Mouse (Mus musculus): Measurements from ENCODE around the gene Dpy19l3. TPM values are rescaled to one million over a fixed set of nuclear protein-coding genes. Genes with fewer than 3 reads are reported as not detected.

Dpy19l3 gene
- polyA plus RNA-seq, 2 experiments from 2014 or later = 28.4 to 37.8 TPM

- no peak for ATAC-seq
Observed at GRCm38 (mm10) chr7:35747397-35747964, 6.8 kb downstream of the Dpy19l3 start.

- ATAC-seq = no peak
Observed at GRCm38 (mm10) chr7:35746686-35747396, 7.4 kb downstream of the Dpy19l3 start.

GRCm38 (mm10) chr7:35745281-35745702, 9.0 kb downstream of the Dpy19l3 start:
- ATAC-seq = no peak

- ATAC-seq = no peak
Observed at GRCm38 (mm10) chr7:35744771-35745170, 9.5 kb downstream of the Dpy19l3 start.

- ATAC-seq = no peak
Observed at GRCm38 (mm10) chr7:35742310-35742709, 11.9 kb downstream of the Dpy19l3 start.

GRCm38 (mm10) chr7:35741858-35742257, 12.4 kb downstream of the Dpy19l3 start:
- no peak for ATAC-seq

GRCm38 (mm10) chr7:35740489-35741230, 13.6 kb downstream of the Dpy19l3 start:
- no peak for ATAC-seq

- no peak for ATAC-seq
Observed at GRCm38 (mm10) chr7:35738871-35739270, 15.4 kb downstream of the Dpy19l3 start.

GRCm38 (mm10) chr7:35733313-35734050, 20.8 kb downstream of the Dpy19l3 start:
- ATAC-seq = no peak

GRCm38 (mm10) chr7:35732585-35733059, 21.6 kb downstream of the Dpy19l3 start:
- ATAC-seq = no peak

- ATAC-seq = peak; percentile 99
Observed at GRCm38 (mm10) chr7:35729621-35730031, 24.6 kb downstream of the Dpy19l3 start.

- ATAC-seq = no peak
Observed at GRCm38 (mm10) chr7:35728376-35728775, 25.9 kb downstream of the Dpy19l3 start.

GRCm38 (mm10) chr7:35723035-35723434, 31.2 kb downstream of the Dpy19l3 start:
- no peak for ATAC-seq

- ATAC-seq = no peak
Observed at GRCm38 (mm10) chr7:35718421-35719178, 35.7 kb downstream of the Dpy19l3 start.

GRCm38 (mm10) chr7:35710366-35710765, 43.9 kb downstream of the Dpy19l3 start:
- ATAC-seq = no peak

- ATAC-seq = no peak
Observed at GRCm38 (mm10) chr7:35708101-35708500, 46.2 kb downstream of the Dpy19l3 start.

GRCm38 (mm10) chr7:35699005-35699404, 55.2 kb downstream of the Dpy19l3 start:
- no peak for ATAC-seq

GRCm38 (mm10) chr7:35698073-35698472, 56.2 kb downstream of the Dpy19l3 start:
- no peak for ATAC-seq

GRCm38 (mm10) chr7:35692641-35693040, 61.6 kb downstream of the Dpy19l3 start:
- no peak for ATAC-seq

- ATAC-seq = no peak
Observed at GRCm38 (mm10) chr7:35692117-35692516, 62.1 kb downstream of the Dpy19l3 start.

GRCm38 (mm10) chr7:35688781-35689349, 65.4 kb downstream of the Dpy19l3 start:
- ATAC-seq = no peak

- ATAC-seq = no peak
Observed at GRCm38 (mm10) chr7:35688276-35688675, 66.0 kb downstream of the Dpy19l3 start.
